Mouse (Mus musculus): ENCODE measurements around the gene Magi1. TPM values are rescaled to one million over a fixed set of nuclear protein-coding genes. Genes with fewer than 3 reads are reported as not detected.

Gene Magi1
- polyA plus RNA-seq, 1 experiment, result 158 TPM

GRCm38 (mm10) chr6:94181673-94182255, 102.0 kb downstream of the Magi1 start:
- no peak for TF ChIP-seq POLR2A (IDR thresholded peaks at IDR 0.05; ENCODE audit: insufficient read depth, low read depth, low read length)
- TF ChIP-seq CTCF (IDR thresholded peaks at IDR 0.05; ENCODE audit: insufficient read depth, low read depth, low read length), result no peak
- no peak overlapping the region for H3K27ac ChIP-seq (ENCODE audit: insufficient read depth, low read depth, low read length)
- peaks cover 2% of the 10 kb centered on the region; the same call in 1 of the 2 replicates for H3K4me1 ChIP-seq (ENCODE audit: control insufficient read depth, insufficient read depth, low read length)
- H3K4me3 ChIP-seq (ENCODE audit: insufficient read depth, low read depth, low read length), result no peak overlapping the region
- 56% methylated on average over 2 of the region's 2 CpGs for WGBS

GRCm38 (mm10) chr6:94180331-94181150, 103.2 kb downstream of the Magi1 start:
- Histone ChIP-seq H3K4me1 (ENCODE audit: control insufficient read depth, insufficient read depth, low read length) (peaks cover 2% of the 10 kb centered on the region; the same call in 1 of the 2 replicates), H3K27ac (ENCODE audit: insufficient read depth, low read depth, low read length) (no peak overlapping the region), H3K4me3 (ENCODE audit: insufficient read depth, low read depth, low read length) (no peak overlapping the region)
- TF ChIP-seq POLR2A (IDR thresholded peaks at IDR 0.05; ENCODE audit: insufficient read depth, low read depth, low read length) (no peak), CTCF (IDR thresholded peaks at IDR 0.05; ENCODE audit: insufficient read depth, low read depth, low read length) (no peak)
- WGBS, result 92% methylated on average over 14 of the region's 14 CpGs

GRCm38 (mm10) chr6:94177559-94177958, 106.2 kb downstream of the Magi1 start:
- no peak for TF ChIP-seq POLR2A (IDR thresholded peaks at IDR 0.05; ENCODE audit: insufficient read depth, low read depth, low read length)
- TF ChIP-seq CTCF (IDR thresholded peaks at IDR 0.05; ENCODE audit: insufficient read depth, low read depth, low read length), result no peak
- no peak overlapping the region for H3K4me3 ChIP-seq (ENCODE audit: insufficient read depth, low read depth, low read length)
- H3K4me1 ChIP-seq (ENCODE audit: control insufficient read depth, insufficient read depth, low read length), result peaks cover 2% of the 10 kb centered on the region; the same call in 1 of the 2 replicates
- 96% methylated on average over 3 of the region's 3 CpGs for WGBS
- no peak overlapping the region for H3K27ac ChIP-seq (ENCODE audit: insufficient read depth, low read depth, low read length)

GRCm38 (mm10) chr6:94176705-94177104, 107.0 kb downstream of the Magi1 start:
- TF ChIP-seq CTCF (IDR thresholded peaks at IDR 0.05; ENCODE audit: insufficient read depth, low read depth, low read length) (no peak), POLR2A (IDR thresholded peaks at IDR 0.05; ENCODE audit: insufficient read depth, low read depth, low read length) (no peak)
- no peaks in the 10 kb centered on the region for H3K4me1 ChIP-seq (ENCODE audit: control insufficient read depth, insufficient read depth, low read length)
- WGBS, result 58% methylated on average over 4 of the region's 4 CpGs
- H3K27ac ChIP-seq (ENCODE audit: insufficient read depth, low read depth, low read length), result no peak overlapping the region
- no peak overlapping the region for H3K4me3 ChIP-seq (ENCODE audit: insufficient read depth, low read depth, low read length)

- 63% methylated on average over 8 of the region's 8 CpGs for WGBS
- TF ChIP-seq POLR2A (IDR thresholded peaks at IDR 0.05; ENCODE audit: insufficient read depth, low read depth, low read length), result no peak
- H3K27ac ChIP-seq (ENCODE audit: insufficient read depth, low read depth, low read length), result no peak overlapping the region
- no peak overlapping the region for H3K4me3 ChIP-seq (ENCODE audit: insufficient read depth, low read depth, low read length)
- H3K4me1 ChIP-seq (ENCODE audit: control insufficient read depth, insufficient read depth, low read length), result peaks cover 4% of the 10 kb centered on the region; the same call in 1 of the 2 replicates
These were observed 112.5 kb downstream of the Magi1 start for GRCm38 (mm10) chr6:94171250-94171649.

GRCm38 (mm10) chr6:94169581-94170194, 114.0 kb downstream of the Magi1 start:
- H3K27ac ChIP-seq (ENCODE audit: insufficient read depth, low read depth, low read length), result no peak overlapping the region
- no peak overlapping the region for H3K4me3 ChIP-seq (ENCODE audit: insufficient read depth, low read depth, low read length)
- no peak for TF ChIP-seq POLR2A (IDR thresholded peaks at IDR 0.05; ENCODE audit: insufficient read depth, low read depth, low read length)
- WGBS, result 92% methylated on average over 9 of the region's 9 CpGs
- H3K4me1 ChIP-seq (ENCODE audit: control insufficient read depth, insufficient read depth, low read length), result peaks cover 7% of the 10 kb centered on the region; the same call in 1 of the 2 replicates

- peaks cover 9% of the 10 kb centered on the region; the same call in 1 of the 2 replicates for H3K4me1 ChIP-seq (ENCODE audit: control insufficient read depth, insufficient read depth, low read length)
- TF ChIP-seq CTCF (IDR thresholded peaks at IDR 0.05; ENCODE audit: insufficient read depth, low read depth, low read length) (no peak), POLR2A (IDR thresholded peaks at IDR 0.05; ENCODE audit: insufficient read depth, low read depth, low read length) (no peak)
- H3K27ac ChIP-seq (ENCODE audit: insufficient read depth, low read depth, low read length), result no peak overlapping the region
- WGBS, result 100% methylated on average over 1 of the region's 1 CpGs
- H3K4me3 ChIP-seq (ENCODE audit: insufficient read depth, low read depth, low read length), result no peak overlapping the region
These were observed 117.8 kb downstream of the Magi1 start for GRCm38 (mm10) chr6:94165951-94166350.

GRCm38 (mm10) chr6:94164753-94165536, 118.8 kb downstream of the Magi1 start:
- TF ChIP-seq CTCF (IDR thresholded peaks at IDR 0.05; ENCODE audit: insufficient read depth, low read depth, low read length) (no peak), POLR2A (IDR thresholded peaks at IDR 0.05; ENCODE audit: insufficient read depth, low read depth, low read length) (no peak)
- Histone ChIP-seq H3K27ac (ENCODE audit: insufficient read depth, low read depth, low read length) (no peak overlapping the region), H3K4me3 (ENCODE audit: insufficient read depth, low read depth, low read length) (no peak overlapping the region), H3K4me1 (ENCODE audit: control insufficient read depth, insufficient read depth, low read length) (peaks cover 8% of the 10 kb centered on the region; the same call in 1 of the 2 replicates)
- WGBS, result 91% methylated on average over 9 of the region's 9 CpGs

Data from olfactory bulb, adult 2 months (tissue).